Mouse (Mus musculus) frontal cortex, postnatal 14 days (tissue): ENCODE measurements around the gene Shc3.
A peak's percentile ranks its signal among the peaks of the same experiment; 100 is the strongest.

Experiments
- DNase-seq, 2 experiments: peaks; one replicate each; pipeline ENCODE4 v3.0.0; 2022; ENCODE audit warnings: low spot score in 2 of 2

The Shc3 gene

DNA sequence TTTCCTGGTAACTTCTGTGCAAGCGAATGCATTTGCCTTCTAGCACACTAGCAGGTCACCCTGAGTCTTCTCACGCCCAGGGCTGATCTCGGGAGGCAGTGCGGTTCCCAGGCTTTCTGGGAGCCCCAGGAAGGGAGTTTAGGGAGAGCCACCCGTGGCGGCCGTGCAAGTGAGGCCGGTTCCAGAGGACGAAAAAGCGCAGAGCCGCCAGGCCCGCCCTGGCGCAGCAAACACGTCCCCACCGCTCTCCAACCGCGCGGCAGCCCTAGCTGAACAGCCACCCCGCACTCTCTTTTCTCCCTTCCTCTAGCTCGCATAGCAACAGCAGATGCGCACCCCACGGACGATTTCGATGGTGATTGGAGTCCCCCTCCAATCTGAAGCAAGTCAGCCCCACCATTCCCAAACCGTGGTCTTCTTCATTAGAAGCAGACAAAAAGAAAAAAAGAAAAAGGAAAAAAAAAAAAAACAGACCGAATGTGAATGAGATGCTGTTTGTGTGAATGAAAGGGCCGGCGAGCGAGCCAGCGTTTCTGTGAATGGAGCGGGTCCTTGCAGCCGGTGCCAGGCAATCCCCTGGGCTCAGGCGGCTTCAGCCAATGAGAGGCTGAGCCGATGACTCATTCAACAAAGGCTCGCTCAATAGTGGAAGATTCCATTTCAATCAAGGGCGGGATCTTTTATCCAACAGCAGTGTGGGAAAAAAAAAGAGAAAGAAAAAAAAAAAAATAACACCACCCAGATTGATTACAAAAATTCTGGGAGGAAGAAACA is at the start of gene Shc3:
TSS of gene Shc3 (minus strand) at position 509 of the 774 bp plus-strand sequence.
- peak; percentile 74 to 81 for DNase-seq

GRCm38 (mm10) chr13:51618602-51619001 is 49.4 kb upstream of the Shc3 start:
- DNase-seq, result no peak

- DNase-seq, result peak in 1 of 2 experiments; percentile 56
Observed at GRCm38 (mm10) chr13:51617861-51618260, 48.6 kb upstream of the Shc3 start.

DNA sequence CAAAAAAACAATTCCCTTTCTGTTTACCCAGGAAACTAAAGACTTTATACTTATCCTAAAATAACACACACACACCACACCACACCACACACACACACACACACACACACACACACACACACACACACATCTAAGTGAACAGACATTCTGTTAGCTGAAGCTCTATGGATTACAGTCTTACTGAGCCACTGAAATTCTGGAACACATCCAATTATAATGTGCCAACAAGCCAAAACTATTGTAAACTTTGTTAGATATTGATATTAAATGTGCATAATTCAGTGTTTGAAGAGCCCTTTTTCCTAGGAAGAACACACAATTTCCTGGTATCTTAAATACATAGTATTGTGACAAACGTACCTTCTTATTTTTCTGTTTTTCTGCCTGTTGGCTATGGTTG is 48.1 kb upstream of the Shc3 start:
- no peak for DNase-seq

- peak; percentile 64 to 65 for DNase-seq
Observed at GRCm38 (mm10) chr13:51616417-51617044, 47.3 kb upstream of the Shc3 start.

GRCm38 (mm10) chr13:51615815-51616214 is 46.6 kb upstream of the Shc3 start:
- no peak for DNase-seq

DNA sequence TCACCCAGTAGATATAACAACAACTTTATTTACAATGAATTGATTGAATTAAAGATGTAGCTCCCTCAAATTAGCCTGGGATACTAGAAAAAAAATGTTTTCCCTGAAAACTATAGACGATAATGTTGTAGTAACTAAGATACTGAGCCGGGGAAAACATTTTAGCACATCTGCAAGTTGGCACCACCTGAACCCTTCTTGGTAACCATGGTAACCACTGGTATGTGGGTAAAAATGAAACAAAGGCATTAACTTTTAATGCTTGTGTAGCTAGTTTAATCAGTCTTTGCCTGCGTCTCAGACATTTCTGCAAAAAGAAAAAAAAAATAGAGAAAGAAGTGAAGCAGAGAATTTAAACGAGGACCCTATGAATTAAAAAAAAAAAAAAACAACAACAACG is 42.3 kb upstream of the Shc3 start:
- no peak for DNase-seq

DNA sequence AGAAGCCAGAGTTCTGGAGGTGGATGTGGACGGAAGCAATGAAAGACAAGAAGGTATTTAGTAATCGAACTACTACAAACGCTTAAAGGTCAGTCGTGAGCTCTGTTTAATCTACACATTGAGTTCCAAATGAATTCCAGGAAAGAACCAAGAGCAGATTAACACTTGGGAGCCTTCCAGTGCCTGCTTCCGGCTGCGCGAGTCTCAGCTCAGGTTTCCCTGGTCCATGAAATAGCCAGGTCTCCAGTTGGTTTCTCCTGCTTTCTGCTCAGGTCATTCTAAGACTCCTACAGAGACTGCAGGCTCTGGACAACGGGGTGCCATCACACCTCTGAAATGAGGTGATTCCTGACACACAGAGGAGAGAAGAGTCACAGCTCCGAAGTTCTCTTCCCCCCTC is 41.8 kb upstream of the Shc3 start:
- DNase-seq, result no peak

DNA sequence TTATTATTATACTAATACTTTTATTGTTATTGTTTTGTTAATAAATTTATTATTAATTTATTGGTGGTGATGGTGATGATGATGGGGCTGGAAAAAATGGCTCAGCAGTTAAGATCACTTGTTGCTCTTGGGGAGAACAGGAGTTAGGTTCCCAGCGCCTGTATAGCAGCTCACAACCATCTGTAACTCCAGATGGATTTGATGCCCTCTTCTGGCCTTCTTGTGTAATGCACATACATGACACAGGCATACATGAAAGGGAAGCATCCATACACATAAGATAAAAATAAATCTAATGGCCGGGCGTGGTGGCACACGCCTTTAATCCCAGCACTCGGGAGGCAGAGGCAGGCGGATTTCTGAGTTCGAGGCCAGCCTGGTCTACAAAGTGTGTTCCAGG is 40.0 kb upstream of the Shc3 start:
- DNase-seq, result no peak

DNA sequence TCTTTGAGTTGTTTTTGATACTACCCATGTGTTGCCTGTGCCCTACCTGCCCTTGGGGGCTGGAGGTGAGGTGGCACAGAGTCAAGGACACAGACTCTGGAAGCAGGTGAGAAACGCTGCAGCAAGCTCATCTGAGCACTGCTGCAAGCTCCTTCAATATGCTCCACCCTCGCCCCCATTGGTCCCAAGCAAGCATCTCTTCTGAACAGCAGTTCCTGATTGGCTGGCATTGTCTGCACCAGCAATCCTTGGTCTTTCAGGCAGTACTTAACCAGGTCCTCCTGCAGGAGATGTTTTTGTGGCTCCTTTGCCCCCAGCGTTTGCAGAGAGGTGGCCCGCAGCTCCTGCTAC is 34.6 kb upstream of the Shc3 start:
- peak; percentile 45 to 61 for DNase-seq

- DNase-seq, result peak; percentile 33 to 45
Observed at GRCm38 (mm10) chr13:51603221-51603893, 34.1 kb upstream of the Shc3 start.

- no peak for DNase-seq
Observed at GRCm38 (mm10) chr13:51602764-51603163, 33.5 kb upstream of the Shc3 start.

DNA sequence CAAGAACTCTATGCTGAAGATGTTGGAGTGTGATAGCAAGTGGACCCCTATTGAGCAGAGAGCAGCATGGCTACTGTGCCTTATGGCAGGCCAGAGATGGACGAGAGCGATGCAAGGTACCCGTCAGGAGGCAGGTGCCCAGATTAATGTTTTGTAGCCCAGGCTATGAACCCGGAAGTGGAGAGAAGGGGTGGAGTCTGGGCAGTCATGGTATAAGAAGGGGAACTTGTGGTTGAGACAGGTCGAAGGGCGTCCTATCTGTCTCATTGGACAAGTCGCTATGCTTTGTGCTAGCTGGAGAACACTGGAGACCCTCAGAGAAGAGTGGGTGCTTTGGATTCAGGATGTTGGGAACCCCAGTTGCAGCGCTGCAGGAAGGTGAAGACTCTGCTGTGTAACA is 30.9 kb upstream of the Shc3 start:
- DNase-seq, result no peak

DNA sequence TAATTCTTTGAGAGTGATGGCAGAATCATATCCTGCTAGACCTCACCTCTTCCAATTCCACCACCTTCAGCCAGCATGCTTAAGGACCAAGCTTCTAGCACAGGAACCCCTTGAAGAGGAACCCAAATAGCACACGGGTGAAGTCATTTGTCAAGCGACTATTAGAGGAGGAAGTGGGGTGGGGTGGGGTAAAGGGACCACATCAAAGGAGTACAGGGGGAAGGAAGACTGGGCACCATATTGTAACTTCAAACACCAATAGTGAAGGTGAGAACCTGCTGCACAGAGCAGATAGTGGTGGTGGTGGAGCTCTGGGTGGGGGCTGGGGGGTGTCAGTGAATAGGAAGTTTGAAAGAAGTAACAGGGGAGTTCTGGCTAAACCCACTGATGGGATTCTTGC is 28.8 kb upstream of the Shc3 start:
- no peak for DNase-seq

- DNase-seq, result no peak
Observed at GRCm38 (mm10) chr13:51595404-51595803, 26.2 kb upstream of the Shc3 start.

GRCm38 (mm10) chr13:51594656-51595311 is 25.6 kb upstream of the Shc3 start:
- DNase-seq, result no peak

DNA sequence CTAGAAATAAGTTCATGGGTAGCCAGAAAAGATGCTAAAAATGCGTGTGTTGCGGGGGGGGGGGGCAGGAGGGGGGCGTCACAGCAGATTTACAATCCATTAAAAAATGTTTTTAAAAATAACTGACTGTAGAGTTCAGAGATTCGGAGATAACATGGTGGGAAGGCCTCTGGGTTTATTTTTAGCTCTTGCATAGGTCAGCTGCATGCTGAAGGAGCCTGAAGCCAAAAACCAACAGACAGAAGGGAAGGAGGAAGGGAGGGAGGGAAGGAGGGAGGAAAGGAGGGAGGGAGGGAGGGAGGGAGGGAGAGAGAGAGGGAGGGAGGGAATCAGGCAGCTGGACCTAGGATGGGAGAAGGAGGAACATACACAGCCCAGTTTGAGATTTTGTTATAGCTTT is 18.8 kb upstream of the Shc3 start:
- no peak for DNase-seq

GRCm38 (mm10) chr13:51582204-51582603 is 13.0 kb upstream of the Shc3 start:
- DNase-seq, result no peak

DNA sequence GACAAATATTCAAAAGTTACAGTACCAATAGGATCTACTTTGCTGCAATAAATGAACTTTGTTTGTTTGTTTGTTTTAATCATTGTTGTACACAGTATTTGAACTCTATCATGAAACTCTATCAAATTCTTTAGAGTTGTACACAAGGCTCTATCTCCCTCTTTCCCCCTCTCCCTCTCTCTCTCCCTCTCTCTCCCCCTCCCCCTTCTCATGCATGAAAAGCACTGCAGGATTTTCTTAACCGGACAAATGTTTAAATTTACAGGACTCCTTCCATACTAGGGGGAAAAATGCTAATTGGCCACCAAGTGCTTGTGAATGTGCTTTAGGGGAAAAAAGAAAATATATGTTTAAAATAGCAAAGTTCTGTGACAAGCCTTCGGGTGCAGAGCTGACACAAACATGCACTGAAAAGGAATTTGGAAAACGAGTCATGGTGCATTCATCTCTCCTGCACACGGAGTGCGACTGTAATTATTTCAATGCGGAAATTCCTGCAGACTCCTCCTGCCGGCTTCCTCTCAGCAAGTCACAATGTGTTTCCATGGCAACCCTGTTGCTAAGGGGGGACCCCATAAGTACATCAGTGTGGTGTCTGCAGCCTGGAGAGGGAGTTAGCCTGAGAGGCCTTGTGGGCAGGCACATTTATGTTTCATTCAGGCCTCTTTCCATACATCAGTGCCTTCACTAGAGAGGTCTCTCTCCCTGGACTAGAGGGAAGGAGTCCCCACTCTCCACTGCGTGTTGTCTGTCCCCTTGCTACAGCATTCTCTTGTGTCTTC is 11.2 kb upstream of the Shc3 start:
- DNase-seq, result peak; percentile 42 to 69

GRCm38 (mm10) chr13:51573849-51574248 is 4.6 kb upstream of the Shc3 start:
- DNase-seq, result peak; percentile 56 to 68

DNA sequence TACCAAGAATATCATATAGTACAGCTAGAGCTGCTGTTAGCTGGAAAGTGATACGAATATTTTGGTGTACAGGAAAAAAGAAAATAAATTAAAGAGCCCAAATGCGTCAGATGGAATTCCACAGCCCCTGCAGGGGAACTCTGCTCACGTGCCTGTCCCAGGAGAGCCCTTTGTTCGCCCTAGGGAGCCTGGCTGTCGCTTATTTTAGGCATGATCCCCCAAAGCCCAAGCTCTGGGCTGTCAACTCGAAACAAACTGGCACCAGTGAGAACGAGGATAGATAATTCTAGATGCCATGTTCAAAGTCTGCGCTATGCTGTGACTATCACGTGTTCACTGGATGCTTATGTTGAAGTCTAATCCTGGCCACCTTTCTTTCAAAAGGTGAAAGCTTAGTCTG is 892 bp upstream of the Shc3 start:
- no peak for DNase-seq

DNA sequence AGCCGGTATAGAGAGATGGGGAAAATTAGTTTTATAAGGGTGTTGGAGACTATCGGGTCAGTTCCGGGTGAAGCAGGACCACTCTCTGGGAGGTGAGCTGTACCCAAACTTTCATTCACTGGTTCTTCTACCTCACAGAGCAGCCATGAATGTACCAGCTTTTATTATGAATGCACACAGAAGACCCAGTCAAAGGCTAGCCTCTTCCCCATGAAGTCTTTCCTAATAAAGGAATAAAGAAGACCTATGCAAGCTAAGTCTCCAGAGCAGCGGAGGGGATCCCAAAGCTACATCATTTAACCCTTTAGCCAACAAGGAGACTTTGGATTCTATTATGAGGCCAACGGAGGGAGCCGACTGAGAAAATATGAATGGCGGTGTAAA is 458 bp upstream of the Shc3 start:
- DNase-seq, result no peak
